Mouse (Mus musculus): ENCODE data around the gene Gnl3. TPM values are rescaled to one million over a fixed set of nuclear protein-coding genes. Genes with fewer than 3 reads are reported as not detected.

Gnl3 gene
- polyA plus RNA-seq, 1 experiment from 2014 or later: 96.2 TPM

GRCm38 (mm10) chr14:31013928-31014327, 5.0 kb downstream of the Gnl3 start:
- Histone ChIP-seq H3K36me3 (ENCODE audit: control insufficient read depth, insufficient read depth, low read length) (peaks cover 32% of the 10 kb centered on the region), H3K9me3 (ENCODE audit: control insufficient read depth, low read length) (no peaks in the 10 kb centered on the region), H3K4me2 (no peak overlapping the region), H3K4me3 (ENCODE audit: low read depth, low read length) (no peak overlapping the region), H3K27me3 (ENCODE audit: control insufficient read depth, insufficient read depth, low read length) (no peaks in the 10 kb centered on the region), H3K4me1 (ENCODE audit: control insufficient read depth, insufficient read depth, low read length) (peaks cover 8% of the 10 kb centered on the region), H3K9ac (ENCODE audit: low read length) (no peak overlapping the region), H3K27ac (ENCODE audit: low read depth, low read length) (no peak overlapping the region)
- WGBS: 95% methylated on average over 2 of the region's 2 CpGs
- no peak for ATAC-seq (ENCODE audit: low FRiP score)
- DNase-seq (ENCODE audit: low spot score, missing footprints): peak; percentile 69

DNA sequence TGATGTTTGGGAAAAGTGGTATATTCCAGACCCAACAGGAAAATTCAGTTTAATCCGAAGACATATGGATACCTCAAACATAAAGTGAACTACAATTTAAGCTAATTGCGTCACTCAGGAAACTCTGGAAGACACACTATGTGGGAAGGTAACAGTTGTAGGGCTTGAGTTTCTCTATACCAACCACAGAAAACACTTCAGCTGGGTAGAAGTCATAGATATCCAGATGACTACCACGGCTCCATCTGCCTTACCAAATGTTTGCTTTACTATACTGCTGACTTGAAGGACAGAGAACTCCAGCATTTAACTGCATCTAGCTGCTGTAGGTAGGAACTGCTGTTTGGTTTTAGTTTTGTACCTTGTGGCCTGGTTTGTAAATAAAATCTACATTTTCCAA, 7.4 kb downstream of the Gnl3 start:
- Histone ChIP-seq H3K36me3 (ENCODE audit: control insufficient read depth, insufficient read depth, low read length) (peaks cover 33% of the 10 kb centered on the region), H3K9ac (ENCODE audit: low read length) (no peak overlapping the region), H3K4me3 (ENCODE audit: low read depth, low read length) (no peak overlapping the region), H3K4me1 (ENCODE audit: control insufficient read depth, insufficient read depth, low read length) (no peaks in the 10 kb centered on the region), H3K9me3 (ENCODE audit: control insufficient read depth, low read length) (no peaks in the 10 kb centered on the region), H3K27ac (ENCODE audit: low read depth, low read length) (no peak overlapping the region), H3K27me3 (ENCODE audit: control insufficient read depth, insufficient read depth, low read length) (no peaks in the 10 kb centered on the region), H3K4me2 (no peak overlapping the region)
- DNase-seq (ENCODE audit: low spot score, missing footprints): peak; percentile 81
- 91% methylated on average over 3 of the region's 3 CpGs for WGBS
- ATAC-seq (ENCODE audit: low FRiP score): no peak

GRCm38 (mm10) chr14:31006779-31007178, 12.2 kb downstream of the Gnl3 start:
- Histone ChIP-seq H3K4me2 (no peak overlapping the region), H3K27me3 (ENCODE audit: control insufficient read depth, insufficient read depth, low read length) (no peaks in the 10 kb centered on the region), H3K9ac (ENCODE audit: low read length) (no peak overlapping the region), H3K36me3 (ENCODE audit: control insufficient read depth, insufficient read depth, low read length) (peaks cover 7% of the 10 kb centered on the region), H3K4me1 (ENCODE audit: control insufficient read depth, insufficient read depth, low read length) (peaks cover 5% of the 10 kb centered on the region; the same call in 1 of the 2 replicates), H3K4me3 (ENCODE audit: low read depth, low read length) (no peak overlapping the region), H3K27ac (ENCODE audit: low read depth, low read length) (no peak overlapping the region), H3K9me3 (ENCODE audit: control insufficient read depth, low read length) (no peaks in the 10 kb centered on the region)
- 87% methylated on average over 5 of the region's 5 CpGs for WGBS
- peak; percentile 45 for DNase-seq (ENCODE audit: low spot score, missing footprints)
- no peak for ATAC-seq (ENCODE audit: low FRiP score)

- Histone ChIP-seq H3K4me2 (no peak overlapping the region), H3K36me3 (ENCODE audit: control insufficient read depth, insufficient read depth, low read length) (peaks cover 3% of the 10 kb centered on the region; the same call in 1 of the 2 replicates), H3K27ac (ENCODE audit: low read depth, low read length) (no peak overlapping the region), H3K4me3 (ENCODE audit: low read depth, low read length) (no peak overlapping the region), H3K9me3 (ENCODE audit: control insufficient read depth, low read length) (no peaks in the 10 kb centered on the region), H3K4me1 (ENCODE audit: control insufficient read depth, insufficient read depth, low read length) (peaks cover 11% of the 10 kb centered on the region), H3K27me3 (ENCODE audit: control insufficient read depth, insufficient read depth, low read length) (no peaks in the 10 kb centered on the region), H3K9ac (ENCODE audit: low read length) (no peak overlapping the region)
- DNase-seq (ENCODE audit: low spot score, missing footprints) (peak; percentile 8), ATAC-seq (ENCODE audit: low FRiP score) (no peak)
- WGBS: 86% methylated on average over 2 of the region's 2 CpGs
Measured at GRCm38 (mm10) chr14:31004527-31004926, 14.4 kb downstream of the Gnl3 start.

GRCm38 (mm10) chr14:31001307-31002205, 17.4 kb downstream of the Gnl3 start, which contains the start of the genes Glt8d1 and Spcs1:
Gene Glt8d1, plus strand, starts transcription at chr14:31001400.
Gene Spcs1, minus strand, starts transcription at chr14:31001672.
- peaks cover 11% of the 10 kb centered on the region for H3K4me1 ChIP-seq (ENCODE audit: control insufficient read depth, insufficient read depth, low read length)
- H3K9ac ChIP-seq (ENCODE audit: low read length): peak within 1 kb of the TSS; percentile 91
- DNase-seq (ENCODE audit: low spot score, missing footprints): peak; percentile 98
- ATAC-seq (ENCODE audit: low FRiP score): peak; percentile 94
- no peaks in the 10 kb centered on the region for H3K9me3 ChIP-seq (ENCODE audit: control insufficient read depth, low read length)
- peak within 1 kb of the TSS; percentile 87 for H3K27ac ChIP-seq (ENCODE audit: low read depth, low read length)
- peak within 1 kb of the TSS; percentile 85 for H3K4me2 ChIP-seq
- H3K27me3 ChIP-seq (ENCODE audit: control insufficient read depth, insufficient read depth, low read length): no peaks in the 10 kb centered on the region
- H3K4me3 ChIP-seq (ENCODE audit: low read depth, low read length): peak within 1 kb of the TSS; percentile 93
- no peaks in the 10 kb centered on the region for H3K36me3 ChIP-seq (ENCODE audit: control insufficient read depth, insufficient read depth, low read length)
- under 1% methylated on average over 83 of the region's 84 CpGs for WGBS

DNA sequence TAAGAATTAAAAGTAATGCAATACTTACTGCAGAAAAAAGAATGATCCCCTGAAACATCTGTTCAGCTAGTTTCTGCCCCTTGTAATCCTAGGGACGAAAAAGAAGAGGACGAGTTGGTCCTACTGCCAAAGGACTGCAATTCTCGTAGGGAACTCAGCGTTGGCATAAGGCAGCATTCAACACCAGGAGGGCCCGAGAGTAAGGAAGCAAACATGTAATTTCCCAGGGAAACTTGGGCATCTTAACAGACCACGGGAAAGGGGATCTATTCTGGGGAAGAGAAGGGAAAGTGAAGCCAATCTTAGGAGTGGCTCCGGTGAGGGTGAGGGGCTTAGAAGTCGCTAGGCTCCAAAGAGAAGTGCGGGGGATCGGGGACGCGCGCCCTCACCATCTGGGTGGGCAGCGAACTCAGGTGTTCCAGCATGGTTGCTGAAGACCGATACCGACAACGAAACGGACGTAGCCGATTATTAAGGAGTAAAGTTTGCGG, 18.1 kb downstream of the Gnl3 start:
- peak overlapping the region; percentile 93 for H3K4me3 ChIP-seq (ENCODE audit: low read depth, low read length)
- H3K4me1 ChIP-seq (ENCODE audit: control insufficient read depth, insufficient read depth, low read length): peaks cover 11% of the 10 kb centered on the region
- H3K27me3 ChIP-seq (ENCODE audit: control insufficient read depth, insufficient read depth, low read length): no peaks in the 10 kb centered on the region
- peak overlapping the region; percentile 22; the same call in 1 of the 2 replicates for H3K27ac ChIP-seq (ENCODE audit: low read depth, low read length)
- H3K36me3 ChIP-seq (ENCODE audit: control insufficient read depth, insufficient read depth, low read length): no peaks in the 10 kb centered on the region
- no peaks in the 10 kb centered on the region for H3K9me3 ChIP-seq (ENCODE audit: control insufficient read depth, low read length)
- WGBS: under 1% methylated on average over 21 of the region's 21 CpGs
- peak; percentile 53 for ATAC-seq (ENCODE audit: low FRiP score)
- H3K4me2 ChIP-seq: peak overlapping the region; percentile 85
- DNase-seq (ENCODE audit: low spot score, missing footprints): no peak
- peak overlapping the region; percentile 91 for H3K9ac ChIP-seq (ENCODE audit: low read length)

GRCm38 (mm10) chr14:31000356-31000755, 18.6 kb downstream of the Gnl3 start:
- Histone ChIP-seq H3K4me2 (peak overlapping the region; percentile 85), H3K9ac (ENCODE audit: low read length) (peak overlapping the region; percentile 91), H3K27ac (ENCODE audit: low read depth, low read length) (no peak overlapping the region), H3K4me3 (ENCODE audit: low read depth, low read length) (peak overlapping the region; percentile 93), H3K36me3 (ENCODE audit: control insufficient read depth, insufficient read depth, low read length) (no peaks in the 10 kb centered on the region), H3K9me3 (ENCODE audit: control insufficient read depth, low read length) (no peaks in the 10 kb centered on the region), H3K27me3 (ENCODE audit: control insufficient read depth, insufficient read depth, low read length) (no peaks in the 10 kb centered on the region), H3K4me1 (ENCODE audit: control insufficient read depth, insufficient read depth, low read length) (peaks cover 11% of the 10 kb centered on the region)
- DNase-seq (ENCODE audit: low spot score, missing footprints): peak; percentile 81
- WGBS: 69% methylated on average over 10 of the region's 10 CpGs
- ATAC-seq (ENCODE audit: low FRiP score): no peak

DNA sequence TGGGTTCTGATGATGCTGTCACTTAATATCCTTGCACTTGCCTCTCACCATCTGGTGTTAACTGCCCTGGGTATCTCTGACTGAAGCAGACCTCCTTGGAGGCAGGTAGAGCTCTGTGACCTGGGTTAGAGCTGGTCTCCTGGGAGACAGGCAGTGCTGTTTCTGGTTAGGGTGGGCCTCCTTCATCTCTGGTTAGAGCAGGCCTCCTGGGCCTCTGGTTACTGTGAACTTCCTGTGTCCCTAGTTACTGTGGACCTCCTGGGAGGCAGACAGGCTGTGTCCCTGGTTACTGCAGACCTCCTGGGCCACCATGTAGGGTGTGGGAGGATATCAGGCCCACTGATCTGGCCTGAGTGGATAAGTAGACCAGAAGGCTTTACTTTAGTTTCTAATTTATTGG, 22.5 kb downstream of the Gnl3 start:
- ATAC-seq (ENCODE audit: low FRiP score): no peak
- Histone ChIP-seq H3K4me3 (ENCODE audit: low read depth, low read length) (no peak overlapping the region), H3K27ac (ENCODE audit: low read depth, low read length) (no peak overlapping the region), H3K4me2 (no peak overlapping the region), H3K4me1 (ENCODE audit: control insufficient read depth, insufficient read depth, low read length) (peaks cover 6% of the 10 kb centered on the region), H3K9ac (ENCODE audit: low read length) (no peak overlapping the region), H3K36me3 (ENCODE audit: control insufficient read depth, insufficient read depth, low read length) (no peaks in the 10 kb centered on the region), H3K9me3 (ENCODE audit: control insufficient read depth, low read length) (no peaks in the 10 kb centered on the region), H3K27me3 (ENCODE audit: control insufficient read depth, insufficient read depth, low read length) (no peaks in the 10 kb centered on the region)
- no peak for DNase-seq (ENCODE audit: low spot score, missing footprints)

GRCm38 (mm10) chr14:30976222-30976621, 42.7 kb downstream of the Gnl3 start:
- whole genome bisulfite sequencing: 87% methylated on average over 3 of the region's 3 CpGs
- Histone ChIP-seq H3K27me3 (ENCODE audit: control insufficient read depth, insufficient read depth, low read length) (no peaks in the 10 kb centered on the region), H3K4me3 (ENCODE audit: low read depth, low read length) (no peak overlapping the region), H3K4me1 (ENCODE audit: control insufficient read depth, insufficient read depth, low read length) (no peaks in the 10 kb centered on the region), H3K9ac (ENCODE audit: low read length) (no peak overlapping the region), H3K27ac (ENCODE audit: low read depth, low read length) (no peak overlapping the region), H3K4me2 (no peak overlapping the region), H3K9me3 (ENCODE audit: control insufficient read depth, low read length) (no peaks in the 10 kb centered on the region), H3K36me3 (ENCODE audit: control insufficient read depth, insufficient read depth, low read length) (0 out of 2 replicates have a peak, but pooled peaks cover 3% of the 10 kb centered on the region)
- DNase-seq (ENCODE audit: low spot score, missing footprints): no peak
- no peak for ATAC-seq (ENCODE audit: low FRiP score)
